Mouse (Mus musculus) liver, embryonic 12.5 days (tissue): ENCODE results near the gene Fndc5. TPM values are rescaled to one million over a fixed set of nuclear protein-coding genes. Genes with fewer than 3 reads are reported as not detected.

Experiments
- ATAC-seq: fragments of 200-750 bp; cut with Nextera tagmentation; 2 replicates; pipeline ENCODE4 v1.8.0; 2017; ENCODE audit warnings: moderate number of reproducible peaks, mild to moderate bottlenecking, moderate library complexity
- H3K27ac ChIP-seq: fragments of 300-500 bp; sonication (generic); 2 replicates; pipeline ENCODE4 v1.5.1; 2016; ENCODE audit warnings: mild to moderate bottlenecking
- H3K27me3 ChIP-seq: fragments of 300-500 bp; sonication (generic); replicated peaks from 2 replicates; pipeline ENCODE4 v1.6.1; 2016; ENCODE audit warnings: mild to moderate bottlenecking, moderate library complexity
- H3K36me3 ChIP-seq: fragments of 300-500 bp; sonication (generic); 2 replicates; pipeline ENCODE4 v1.6.1; 2016; ENCODE audit warnings: mild to moderate bottlenecking, moderate library complexity
- H3K4me1 ChIP-seq: fragments of 300-500 bp; sonication (generic); 2 replicates; pipeline ENCODE4 v1.6.1; 2016
- H3K4me2 ChIP-seq: fragments of 300-500 bp; sonication (generic); 2 replicates; pipeline ENCODE4 v1.6.1; 2016; ENCODE audit warnings: mild to moderate bottlenecking, moderate library complexity
- H3K4me3 ChIP-seq: fragments of 300-500 bp; sonication (generic); 2 replicates; pipeline ENCODE4 v1.5.1; 2016; ENCODE audit warnings: mild to moderate bottlenecking, moderate library complexity
- H3K9ac ChIP-seq: fragments of 300-500 bp; sonication (generic); 2 replicates; pipeline ENCODE4 v1.6.1; 2016; ENCODE audit warnings: mild to moderate bottlenecking, moderate library complexity
- H3K9me3 ChIP-seq: fragments of 300-500 bp; sonication (generic); replicated peaks from 2 replicates; pipeline ENCODE4 v1.6.1; 2016; ENCODE audit warnings: mild to moderate bottlenecking, moderate library complexity
- WGBS: fragments of 180-500 bp; shearing (Covaris S2); methylation state at CpG from one replicate; pipeline ENCODE4 v1.1.7; 2016; ENCODE audit not compliant: insufficient replicate concordance; 5-methylcytosine and 5-hydroxymethylcytosine counted together
- polyA plus RNA-seq: library from polyadenylated mRNA; unstranded; fragments of >200 nt; fragmentation: Nextera tagmentation; extraction: Ambion mirVana; gene quantifications from 2 replicates; pipeline ENCODE4 v1.2.1, GENCODE M21; 2016

Fndc5 gene
- polyA plus RNA-seq, 1 experiment from 2014 or later, result 1.3 TPM

DNA sequence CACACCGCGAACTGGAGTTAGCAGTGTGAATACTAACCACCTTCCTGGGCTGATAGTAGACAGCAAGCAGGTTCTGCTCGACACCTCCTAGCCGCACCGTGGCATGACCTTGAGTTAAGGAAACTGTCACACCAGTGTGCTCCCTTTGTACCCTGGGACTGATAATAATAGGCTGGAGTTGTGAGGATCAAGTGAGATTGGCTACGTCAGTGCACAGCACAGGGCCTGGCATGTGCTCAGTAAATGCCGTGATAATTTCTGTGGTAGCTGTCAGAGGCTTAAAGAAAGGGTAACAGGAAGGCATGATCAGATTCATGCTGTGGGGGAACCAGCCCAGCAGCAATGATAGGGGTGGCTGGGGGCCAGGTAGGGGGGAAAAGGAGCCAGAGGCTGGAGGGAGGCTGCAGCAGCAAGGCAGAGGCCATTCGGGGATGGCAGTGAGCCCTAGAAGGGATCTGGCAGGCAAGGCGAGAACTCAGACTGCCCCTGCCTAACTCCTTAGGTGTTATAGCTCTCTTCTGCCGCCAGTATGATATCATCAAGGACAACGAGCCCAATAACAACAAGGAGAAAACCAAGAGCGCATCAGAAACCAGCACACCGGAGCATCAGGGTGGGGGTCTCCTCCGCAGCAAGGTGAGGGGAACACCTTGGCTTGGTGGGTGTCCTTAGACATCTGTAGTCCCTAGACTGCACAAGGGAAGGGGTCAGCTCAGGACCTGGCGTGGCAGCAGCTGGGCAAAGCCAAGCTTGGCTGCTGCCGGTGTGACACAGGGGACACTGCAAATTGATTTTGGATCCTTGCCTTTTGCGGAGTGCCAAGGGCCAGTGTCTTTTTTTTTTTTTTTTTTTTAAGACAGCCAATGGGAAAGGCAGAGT lies 5.0 kb downstream of the Fndc5 start:
- peaks cover 76% of the 10 kb centered on the region for H3K4me1 ChIP-seq
- peak overlapping the region; percentile 23; the same call in 1 of the 2 replicates for H3K9ac ChIP-seq
- peak overlapping the region; percentile 21 for H3K4me2 ChIP-seq
- H3K27ac ChIP-seq, result peak overlapping the region; percentile 85
- 58% methylated on average over 17 of the region's 17 CpGs for WGBS
- peak; percentile 25; the same call in 1 of the 2 replicates for ATAC-seq
- peaks cover 26% of the 10 kb centered on the region for H3K27me3 ChIP-seq
- H3K4me3 ChIP-seq, result no peak overlapping the region
- no peaks in the 10 kb centered on the region for H3K9me3 ChIP-seq
- H3K36me3 ChIP-seq, result no peaks in the 10 kb centered on the region

DNA sequence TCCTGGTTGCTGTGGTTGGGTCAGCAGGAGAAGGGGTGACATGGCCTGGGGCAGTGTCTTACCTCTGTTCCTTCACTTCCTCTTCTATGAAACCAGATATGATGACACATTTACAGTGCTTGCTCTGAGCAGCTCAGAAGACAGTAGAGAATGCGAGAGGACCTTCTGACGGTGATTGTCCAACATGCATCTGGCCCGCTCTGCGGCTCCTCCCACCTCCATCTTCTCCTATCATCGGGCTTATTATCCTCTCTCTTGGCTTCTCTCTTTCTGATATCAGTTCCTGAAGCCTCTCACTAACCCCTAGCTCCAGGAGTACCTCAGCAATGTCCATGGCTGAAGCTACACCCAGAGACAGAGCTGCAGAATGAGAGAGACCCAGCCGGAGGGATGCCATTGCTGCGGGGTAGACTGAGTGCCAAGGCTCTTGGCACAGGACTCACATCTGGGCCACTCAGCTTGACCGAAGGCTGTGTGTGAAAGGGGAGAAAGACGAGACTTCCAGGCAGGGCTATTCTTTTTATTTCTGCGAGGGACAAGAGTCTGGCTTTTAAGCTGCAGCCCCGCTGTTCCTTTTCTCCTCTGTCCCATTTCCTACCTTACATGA lies 5.7 kb downstream of the Fndc5 start:
- Histone ChIP-seq H3K27ac (no peak overlapping the region; the same call in 1 of the 2 replicates), H3K4me2 (no peak overlapping the region), H3K27me3 (peaks cover 19% of the 10 kb centered on the region), H3K9ac (no peak overlapping the region), H3K9me3 (no peaks in the 10 kb centered on the region), H3K4me1 (peaks cover 69% of the 10 kb centered on the region), H3K36me3 (0 out of 2 replicates have a peak, but pooled peaks cover under 1% of the 10 kb centered on the region), H3K4me3 (no peak overlapping the region)
- no peak for ATAC-seq
- 72% methylated on average over 11 of the region's 11 CpGs for WGBS

DNA sequence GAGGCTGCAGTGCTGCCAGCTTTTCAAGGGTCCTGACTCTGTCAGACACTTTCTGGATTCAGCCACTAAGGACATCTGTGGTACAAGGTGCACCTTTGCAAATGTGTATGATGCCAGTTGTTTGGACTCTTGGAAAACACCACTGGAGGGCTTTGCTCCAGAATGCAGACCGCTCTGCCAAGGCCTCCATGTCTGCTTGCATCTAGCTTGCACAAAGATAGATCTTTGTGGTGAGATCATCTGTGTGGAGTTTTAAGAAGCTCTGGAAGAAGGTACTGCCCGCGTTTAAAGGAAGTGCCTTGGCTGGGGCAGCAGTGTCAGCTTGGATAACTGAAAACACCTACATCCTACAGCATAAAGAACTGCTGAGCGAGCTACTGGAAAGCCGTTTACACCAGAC lies 6.7 kb downstream of the Fndc5 start:
- Histone ChIP-seq H3K9me3 (no peaks in the 10 kb centered on the region), H3K36me3 (0 out of 2 replicates have a peak, but pooled peaks cover 4% of the 10 kb centered on the region), H3K27me3 (peaks cover 9% of the 10 kb centered on the region), H3K4me1 (peaks cover 59% of the 10 kb centered on the region), H3K27ac (no peak overlapping the region), H3K9ac (no peak overlapping the region), H3K4me3 (no peak overlapping the region), H3K4me2 (no peak overlapping the region)
- ATAC-seq, result no peak
- WGBS, result 49% methylated on average over 5 of the region's 5 CpGs

DNA sequence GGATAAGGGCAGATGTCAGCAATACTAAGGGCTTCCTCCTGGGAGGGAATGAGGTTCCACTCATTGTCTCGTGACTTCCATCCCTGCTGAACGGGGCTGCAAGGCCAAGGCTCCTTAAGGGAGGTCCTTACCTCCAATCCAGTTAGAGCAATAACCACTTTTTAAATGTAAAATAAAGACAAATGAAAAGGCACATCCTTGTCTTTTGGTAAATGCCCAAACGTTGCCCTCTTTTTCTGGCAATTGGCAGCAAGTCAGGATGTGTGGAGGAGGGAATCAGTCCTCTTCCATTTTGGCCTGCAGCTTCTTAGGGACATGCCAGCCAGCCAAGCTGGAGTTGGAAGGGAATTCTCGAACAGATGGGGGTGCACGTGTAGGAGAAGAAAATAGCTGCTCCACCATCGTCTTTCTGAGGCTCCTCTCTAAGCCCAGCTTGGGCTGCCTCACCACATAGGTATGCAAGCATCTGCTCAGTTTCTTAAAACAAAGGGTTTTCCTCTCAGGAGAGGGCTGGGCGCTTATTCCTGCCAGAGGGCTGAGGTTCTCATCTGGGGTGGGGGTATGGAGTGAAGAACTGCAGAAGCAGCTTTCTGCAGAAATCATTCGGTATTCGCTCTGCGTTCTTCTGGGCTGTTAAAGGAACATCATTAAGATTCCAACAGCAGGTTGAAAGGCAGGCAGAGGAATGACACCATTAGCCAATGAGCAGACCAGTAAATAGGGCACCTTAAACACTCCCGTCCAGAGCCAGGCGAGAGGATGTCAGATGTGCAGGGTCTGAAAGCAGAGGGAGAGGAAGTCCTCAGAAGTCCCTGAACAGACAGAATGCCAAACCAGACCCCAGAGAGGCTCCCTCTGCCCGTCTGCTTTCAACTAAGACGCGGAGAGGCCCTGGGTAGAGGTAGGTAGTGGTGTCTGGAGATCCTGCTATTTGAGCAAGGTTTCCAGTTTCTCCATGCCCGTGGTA lies 7.9 kb downstream of the Fndc5 start:
- Histone ChIP-seq H3K4me3 (no peak overlapping the region), H3K9ac (no peak overlapping the region), H3K27ac (no peak overlapping the region), H3K36me3 (peaks cover 14% of the 10 kb centered on the region), H3K4me2 (no peak overlapping the region), H3K4me1 (peaks cover 48% of the 10 kb centered on the region), H3K9me3 (no peaks in the 10 kb centered on the region), H3K27me3 (no peaks in the 10 kb centered on the region)
- 66% methylated on average over 16 of the region's 16 CpGs for WGBS
- ATAC-seq, result no peak

DNA sequence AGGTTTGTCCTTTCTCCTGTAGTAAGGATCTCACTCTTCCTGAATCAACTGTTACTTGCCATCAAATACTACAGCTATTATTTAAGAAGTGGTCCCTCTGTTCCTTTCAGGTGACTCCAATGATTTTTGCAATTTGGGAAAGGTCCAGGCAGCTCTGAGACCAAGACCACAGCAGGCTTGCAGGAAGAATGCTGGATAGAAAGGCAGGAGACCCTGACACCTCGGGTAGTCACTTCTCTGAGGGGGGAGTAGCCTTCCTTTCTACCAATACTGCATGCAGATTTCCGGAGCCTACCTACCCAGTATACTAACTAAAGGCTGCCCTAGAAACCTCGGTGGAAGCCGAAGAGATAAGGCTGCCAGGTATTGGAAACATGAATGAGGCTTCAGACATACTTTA lies 8.6 kb downstream of the Fndc5 start:
- Histone ChIP-seq H3K4me2 (no peak overlapping the region), H3K4me1 (peaks cover 40% of the 10 kb centered on the region), H3K4me3 (no peak overlapping the region), H3K36me3 (peaks cover 20% of the 10 kb centered on the region), H3K27ac (no peak overlapping the region), H3K27me3 (no peaks in the 10 kb centered on the region), H3K9me3 (no peaks in the 10 kb centered on the region), H3K9ac (no peak overlapping the region)
- WGBS, result 53% methylated on average over 4 of the region's 4 CpGs
- no peak for ATAC-seq

DNA sequence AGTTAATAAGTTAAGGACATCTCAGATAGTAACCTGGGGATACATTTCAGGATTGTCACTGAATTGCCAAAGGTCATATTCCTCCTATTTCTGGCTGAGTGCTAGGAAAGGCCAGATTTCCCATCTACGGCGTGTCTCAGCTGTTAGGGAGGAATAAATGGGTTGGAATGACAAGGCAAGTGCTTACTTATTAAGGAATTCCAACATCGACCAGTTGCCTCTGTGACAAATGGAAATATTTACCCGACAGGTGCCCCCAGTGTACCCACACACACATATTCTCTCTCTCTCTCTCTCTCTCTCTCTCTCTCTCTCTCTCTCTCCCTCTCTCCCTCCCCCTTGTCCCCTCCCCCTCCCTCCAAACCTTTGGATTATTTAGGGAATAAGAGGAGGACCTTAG lies 9.1 kb downstream of the Fndc5 start:
- H3K9me3 ChIP-seq, result no peaks in the 10 kb centered on the region
- H3K36me3 ChIP-seq, result peaks cover 26% of the 10 kb centered on the region
- no peak for ATAC-seq

DNA sequence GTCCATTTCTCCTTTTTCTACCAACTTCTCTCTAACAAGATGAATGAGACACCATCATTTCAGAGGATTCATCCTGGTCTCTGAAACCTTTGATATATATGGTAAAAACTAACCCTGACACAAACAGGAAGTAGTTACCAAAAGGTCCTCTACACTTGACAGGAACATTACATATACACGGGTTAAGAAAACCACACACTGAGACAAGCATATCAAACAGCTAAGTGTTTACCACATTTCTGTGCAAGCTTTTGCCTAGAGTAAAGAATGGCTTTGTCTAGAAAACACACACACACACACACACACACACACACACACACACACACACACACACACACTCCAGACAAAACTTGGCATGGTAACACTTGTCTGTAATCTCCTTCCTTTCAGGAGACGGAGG lies 9.6 kb downstream of the Fndc5 start:
- no peak overlapping the region for H3K9ac ChIP-seq
- H3K4me3 ChIP-seq, result no peak overlapping the region
- no peak overlapping the region for H3K4me2 ChIP-seq
- H3K27ac ChIP-seq, result no peak overlapping the region
- WGBS, result 42% methylated on average over 2 of the region's 2 CpGs
- no peaks in the 10 kb centered on the region for H3K27me3 ChIP-seq
- peaks cover 31% of the 10 kb centered on the region for H3K4me1 ChIP-seq
- peaks cover 30% of the 10 kb centered on the region for H3K36me3 ChIP-seq
- H3K9me3 ChIP-seq, result no peaks in the 10 kb centered on the region
- ATAC-seq, result no peak

More for the DNA sequence above, 9.1 kb downstream of the Fndc5 start:
- no peak overlapping the region for H3K9ac ChIP-seq
- H3K27ac ChIP-seq, result no peak overlapping the region
- peaks cover 35% of the 10 kb centered on the region for H3K4me1 ChIP-seq
- no peaks in the 10 kb centered on the region for H3K27me3 ChIP-seq
- WGBS, result 71% methylated on average over 4 of the region's 4 CpGs
- H3K4me3 ChIP-seq, result no peak overlapping the region
- no peak overlapping the region for H3K4me2 ChIP-seq

DNA sequence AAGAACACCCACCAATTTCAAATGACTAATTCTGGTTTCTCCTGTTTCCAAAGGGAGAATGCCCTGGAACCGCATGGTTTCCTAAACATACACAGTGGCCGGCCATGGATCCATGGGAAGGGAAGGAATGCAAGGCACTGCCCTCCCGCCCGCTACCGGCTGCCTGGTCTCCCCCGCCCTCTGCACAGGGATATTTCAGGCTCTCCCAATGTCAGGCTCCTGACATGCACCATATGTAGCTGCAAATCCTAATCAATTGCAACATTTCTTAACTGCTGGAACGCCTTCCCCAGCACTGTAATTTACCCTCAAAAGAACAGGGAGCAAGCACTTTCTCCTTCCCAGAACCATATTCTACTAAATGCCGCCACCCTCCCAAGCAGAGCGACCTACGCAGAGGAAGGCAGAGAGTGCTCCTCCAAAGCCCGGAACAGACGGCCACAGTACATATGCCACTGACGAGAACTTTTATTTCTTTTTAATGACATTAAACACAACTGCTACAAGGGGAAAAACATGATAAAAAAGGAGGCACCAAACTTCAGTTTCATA lies 10.8 kb downstream of the Fndc5 start:
- Histone ChIP-seq H3K4me2 (no peak overlapping the region), H3K9me3 (no peaks in the 10 kb centered on the region)
- no peak for ATAC-seq

DNA sequence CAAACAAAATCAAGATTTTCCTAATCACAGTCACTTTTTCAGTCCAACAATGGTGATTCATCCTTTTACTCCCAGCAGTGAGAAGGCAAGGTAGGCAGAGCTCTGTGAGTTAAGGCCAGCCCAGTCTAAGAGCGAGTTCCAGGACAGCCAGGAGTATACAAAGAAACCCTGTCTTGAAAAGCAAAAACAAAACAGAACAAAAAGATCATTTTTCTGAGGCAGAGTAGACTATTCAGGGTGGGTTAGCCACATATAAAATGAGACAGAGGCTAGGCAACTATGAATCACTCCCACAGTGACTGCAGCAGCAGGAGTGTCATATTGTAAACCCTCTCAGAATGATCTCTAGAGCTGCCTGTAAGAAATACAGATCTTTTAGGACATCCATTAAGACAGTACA lies 12.5 kb downstream of the Fndc5 start:
- Histone ChIP-seq H3K4me1 (0 out of 2 replicates have a peak, but pooled peaks cover 5% of the 10 kb centered on the region), H3K27ac (no peak overlapping the region), H3K4me2 (no peak overlapping the region), H3K36me3 (peaks cover 57% of the 10 kb centered on the region), H3K4me3 (no peak overlapping the region), H3K9me3 (no peaks in the 10 kb centered on the region), H3K9ac (no peak overlapping the region), H3K27me3 (no peaks in the 10 kb centered on the region)
- ATAC-seq, result no peak
- WGBS, result 77% methylated on average over 1 of the region's 1 CpGs

More for the DNA sequence above, 10.8 kb downstream of the Fndc5 start:
- WGBS, result 87% methylated on average over 13 of the region's 13 CpGs
- Histone ChIP-seq H3K9ac (no peak overlapping the region), H3K4me1 (peaks cover 18% of the 10 kb centered on the region), H3K36me3 (peaks cover 42% of the 10 kb centered on the region), H3K4me3 (no peak overlapping the region), H3K27me3 (no peaks in the 10 kb centered on the region), H3K27ac (no peak overlapping the region)

DNA sequence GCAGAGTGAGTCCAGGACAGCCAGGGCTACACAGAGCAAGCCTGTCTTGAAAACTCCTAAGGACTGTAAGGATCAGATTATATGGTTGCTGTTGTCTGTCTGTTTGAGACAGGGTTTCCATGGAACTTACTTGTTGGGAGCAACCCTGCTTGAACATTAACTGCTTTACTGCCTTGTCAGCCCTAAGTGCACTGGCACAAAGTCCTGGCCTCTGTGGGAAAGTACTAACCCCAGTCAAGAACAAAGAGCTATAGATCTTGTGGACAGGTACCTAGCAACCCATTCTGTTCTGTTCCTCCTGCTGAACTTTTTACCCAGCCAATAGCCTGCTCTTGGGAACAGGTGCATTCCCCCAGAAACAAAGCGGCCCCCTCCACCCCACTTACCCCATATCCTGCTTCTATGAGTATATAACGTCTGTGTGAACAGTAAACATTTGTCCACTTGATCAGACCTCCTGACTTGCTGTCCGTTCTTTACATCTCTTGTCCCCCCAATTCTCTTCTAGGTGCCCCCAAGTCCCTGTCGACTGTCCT lies 14.5 kb downstream of the Fndc5 start:
- WGBS, result 79% methylated on average over 4 of the region's 4 CpGs
- Histone ChIP-seq H3K9ac (no peak overlapping the region), H3K27me3 (no peaks in the 10 kb centered on the region), H3K9me3 (no peaks in the 10 kb centered on the region), H3K4me1 (0 out of 2 replicates have a peak, but pooled peaks cover 5% of the 10 kb centered on the region), H3K4me3 (no peak overlapping the region), H3K27ac (no peak overlapping the region), H3K36me3 (peaks cover 78% of the 10 kb centered on the region), H3K4me2 (no peak overlapping the region)
- ATAC-seq, result no peak

DNA sequence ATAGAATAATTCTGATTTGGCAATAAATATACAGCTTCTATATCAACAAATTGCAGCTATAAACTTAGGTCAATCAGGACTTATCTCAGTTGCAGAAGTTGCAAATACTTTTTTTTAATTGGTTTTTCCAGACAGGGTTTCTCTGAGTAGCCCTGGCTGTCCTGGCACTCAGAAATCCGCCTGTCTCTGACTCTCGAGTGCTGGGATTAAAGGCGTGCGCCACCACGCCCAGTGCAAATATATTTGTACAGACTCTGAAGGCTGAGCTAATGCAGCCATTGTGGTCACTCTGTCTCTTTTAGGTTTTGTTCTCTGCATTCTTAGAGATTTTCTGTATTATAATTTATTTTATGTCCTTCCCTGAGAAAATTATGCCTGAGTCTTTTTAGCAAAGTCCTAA lies 20.7 kb downstream of the Fndc5 start:
- H3K9me3 ChIP-seq, result no peaks in the 10 kb centered on the region
- 81% methylated on average over 5 of the region's 5 CpGs for WGBS
- no peak overlapping the region for H3K4me3 ChIP-seq
- no peaks in the 10 kb centered on the region for H3K27me3 ChIP-seq
- peaks cover 72% of the 10 kb centered on the region for H3K36me3 ChIP-seq
- peaks cover 19% of the 10 kb centered on the region for H3K4me1 ChIP-seq
- no peak overlapping the region for H3K4me2 ChIP-seq
- H3K27ac ChIP-seq, result no peak overlapping the region
- H3K9ac ChIP-seq, result no peak overlapping the region
- ATAC-seq, result no peak
